In the genomic region with DNA sequence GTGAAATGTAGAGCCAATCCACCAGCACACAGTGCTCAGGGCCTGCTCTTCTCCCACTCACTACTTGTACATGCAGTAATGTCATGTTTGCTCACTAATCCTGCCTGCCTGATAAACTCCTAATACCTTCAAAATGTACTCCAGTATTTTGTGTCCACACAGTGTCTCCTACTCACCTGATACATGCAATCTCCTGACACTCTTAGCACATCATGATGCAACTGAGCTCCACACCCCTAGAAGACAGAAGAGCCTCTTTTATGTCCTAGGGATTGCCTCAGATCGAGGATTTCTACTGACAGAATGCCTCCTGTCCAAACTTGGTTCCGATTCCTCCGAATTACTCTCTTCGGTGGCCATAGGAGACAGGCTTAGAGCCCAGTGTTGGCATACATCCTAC, we compare ENCODE assay signal across 15 mouse cellular contexts.
"Had no signal": no experiment of that assay in that cellular context is flagged by ENCODE, and none has a peak within 500 bp of the region (broad histone marks: within the 10 kb centered on the region; RNA-seq: fewer than 3 reads in every experiment).

No protein-coding gene starts in this region.

- H3K27ac ChIP-seq: liver, embryonic 13.5 days; liver, embryonic 15.5 days; midbrain, embryonic 12.5 days; neural tube, embryonic 12.5 days had no signal

- ATAC-seq: midbrain, embryonic 16.5 days had no signal

- H3K4me2 ChIP-seq: liver, embryonic 13.5 days; liver, embryonic 15.5 days; lung, embryonic 14.5 days; midbrain, embryonic 12.5 days; neural tube, embryonic 12.5 days had no signal

- H3K36me3 ChIP-seq: liver, embryonic 13.5 days; liver, embryonic 15.5 days; midbrain, embryonic 12.5 days; neural tube, embryonic 12.5 days had no signal

- H3K27me3 ChIP-seq: liver, embryonic 13.5 days; liver, embryonic 15.5 days; midbrain, embryonic 12.5 days; neural tube, embryonic 12.5 days had no signal

- H3K9me3 ChIP-seq: liver, embryonic 13.5 days; liver, embryonic 15.5 days; midbrain, embryonic 12.5 days; neural tube, embryonic 12.5 days had no signal

- H3K9ac ChIP-seq: liver, embryonic 13.5 days; liver, embryonic 15.5 days; lung, embryonic 14.5 days; midbrain, embryonic 12.5 days; neural tube, embryonic 12.5 days had no signal

- DNase-seq: liver, embryonic 13.5 days; lung, adult 18-20 months; lung, embryonic 14.5 days; lung, postnatal 10 days; lung, postnatal 4 days; midbrain, embryonic 14.5 days; right cerebral cortex, postnatal 14 days; spleen, adult 18-20 months; thymus, adult 18-20 months; thymus, postnatal 14 days; thymus, postnatal 36 days had no signal

- H3K4me3 ChIP-seq: liver, embryonic 13.5 days; liver, embryonic 15.5 days; midbrain, embryonic 12.5 days; neural tube, embryonic 12.5 days had no signal
